Mouse (Mus musculus): ENCODE results near the gene Tmem170. TPM values are rescaled to one million over a fixed set of nuclear protein-coding genes. Genes with fewer than 3 reads are reported as not detected.

The Tmem170 gene
- polyA plus RNA-seq, 1 experiment from 2014 or later, result 5.8 TPM

GRCm38 (mm10) chr8:111820018-111820417, 56.5 kb downstream of the Tmem170 start:
- H3K27me3 ChIP-seq (ENCODE audit: control insufficient read depth, insufficient read depth, low read length), result no peaks in the 10 kb centered on the region
- no peak overlapping the region for H3K4me3 ChIP-seq (ENCODE audit: low read depth, low read length)
- H3K9me3 ChIP-seq (replicated peaks; ENCODE audit: control insufficient read depth, low read length), result no peaks in the 10 kb centered on the region
- ATAC-seq (replicated peaks; ENCODE audit: insufficient number of reproducible peaks, low FRiP score, low TSS enrichment), result no peak
- no peak overlapping the region for H3K27ac ChIP-seq (ENCODE audit: low read depth, low read length)
- H3K4me1 ChIP-seq (ENCODE audit: control insufficient read depth, insufficient read depth, low read length), result peaks cover 7% of the 10 kb centered on the region
- no peak overlapping the region for H3K4me2 ChIP-seq
- no peak overlapping the region for H3K9ac ChIP-seq (ENCODE audit: low read depth, low read length)
- peaks cover 9% of the 10 kb centered on the region for H3K36me3 ChIP-seq (ENCODE audit: control insufficient read depth, insufficient read depth, low read length)
- 81% methylated on average over 12 of the region's 12 CpGs for WGBS (ENCODE audit: insufficient replicate concordance)

GRCm38 (mm10) chr8:111818556-111818955, 58.0 kb downstream of the Tmem170 start:
- Histone ChIP-seq H3K27ac (ENCODE audit: low read depth, low read length) (no peak overlapping the region), H3K9ac (ENCODE audit: low read depth, low read length) (no peak overlapping the region), H3K36me3 (ENCODE audit: control insufficient read depth, insufficient read depth, low read length) (peaks cover 11% of the 10 kb centered on the region), H3K4me3 (ENCODE audit: low read depth, low read length) (no peak overlapping the region), H3K27me3 (ENCODE audit: control insufficient read depth, insufficient read depth, low read length) (no peaks in the 10 kb centered on the region), H3K9me3 (replicated peaks; ENCODE audit: control insufficient read depth, low read length) (no peaks in the 10 kb centered on the region), H3K4me1 (ENCODE audit: control insufficient read depth, insufficient read depth, low read length) (peaks cover 7% of the 10 kb centered on the region), H3K4me2 (no peak overlapping the region)
- WGBS (ENCODE audit: insufficient replicate concordance), result 89% methylated on average over 3 of the region's 3 CpGs
- ATAC-seq (replicated peaks; ENCODE audit: insufficient number of reproducible peaks, low FRiP score, low TSS enrichment), result no peak

- H3K36me3 ChIP-seq (ENCODE audit: control insufficient read depth, insufficient read depth, low read length), result peaks cover 6% of the 10 kb centered on the region
- no peak overlapping the region for H3K9ac ChIP-seq (ENCODE audit: low read depth, low read length)
- ATAC-seq (replicated peaks; ENCODE audit: insufficient number of reproducible peaks, low FRiP score, low TSS enrichment), result no peak
- H3K9me3 ChIP-seq (replicated peaks; ENCODE audit: control insufficient read depth, low read length), result no peaks in the 10 kb centered on the region
- no peak overlapping the region for H3K4me2 ChIP-seq
- H3K4me1 ChIP-seq (ENCODE audit: control insufficient read depth, insufficient read depth, low read length), result peaks cover 7% of the 10 kb centered on the region
- H3K27me3 ChIP-seq (ENCODE audit: control insufficient read depth, insufficient read depth, low read length), result no peaks in the 10 kb centered on the region
- H3K4me3 ChIP-seq (ENCODE audit: low read depth, low read length), result no peak overlapping the region
- 86% methylated on average over 4 of the region's 4 CpGs for WGBS (ENCODE audit: insufficient replicate concordance)
- H3K27ac ChIP-seq (ENCODE audit: low read depth, low read length), result no peak overlapping the region
Measured at GRCm38 (mm10) chr8:111815078-111815477, 61.5 kb downstream of the Tmem170 start.

- peaks cover 5% of the 10 kb centered on the region for H3K4me1 ChIP-seq (ENCODE audit: control insufficient read depth, insufficient read depth, low read length)
- no peaks in the 10 kb centered on the region for H3K27me3 ChIP-seq (ENCODE audit: control insufficient read depth, insufficient read depth, low read length)
- H3K4me3 ChIP-seq (ENCODE audit: low read depth, low read length), result no peak overlapping the region
- no peak overlapping the region for H3K9ac ChIP-seq (ENCODE audit: low read depth, low read length)
- no peak overlapping the region for H3K27ac ChIP-seq (ENCODE audit: low read depth, low read length)
- no peak overlapping the region for H3K4me2 ChIP-seq
- peaks cover 6% of the 10 kb centered on the region; the same call in 1 of the 2 replicates for H3K36me3 ChIP-seq (ENCODE audit: control insufficient read depth, insufficient read depth, low read length)
- no peak for ATAC-seq (replicated peaks; ENCODE audit: insufficient number of reproducible peaks, low FRiP score, low TSS enrichment)
- no peaks in the 10 kb centered on the region for H3K9me3 ChIP-seq (replicated peaks; ENCODE audit: control insufficient read depth, low read length)
- 95% methylated on average over 9 of the region's 9 CpGs for WGBS (ENCODE audit: insufficient replicate concordance)
Measured at GRCm38 (mm10) chr8:111813818-111814217, 62.7 kb downstream of the Tmem170 start.

Other genes starting within 250 kb of the Tmem170 start
- 0.39 and 0.52 TPM in 2 replicates for gene Ldhd, start 246.4 kb downstream of the Tmem170 start, polyA plus RNA-seq (2014; fragmentation: Nextera tagmentation; extraction: Ambion mirVana)
- 16.5 and 18.5 TPM in 2 replicates for gene Zfp1, start 233.3 kb downstream of the Tmem170 start, polyA plus RNA-seq (2014; fragmentation: Nextera tagmentation; extraction: Ambion mirVana)
- not detected in 2 replicates for gene Ctrb1, start 185.7 kb downstream of the Tmem170 start, polyA plus RNA-seq (2014; fragmentation: Nextera tagmentation; extraction: Ambion mirVana)
- 46.6 and 53.8 TPM in 2 replicates for gene Bcar1, start 132.9 kb downstream of the Tmem170 start, polyA plus RNA-seq (2014; fragmentation: Nextera tagmentation; extraction: Ambion mirVana)
- gene Cfdp1, start 22.5 kb downstream of the Tmem170 start, polyA plus RNA-seq (2014; fragmentation: Nextera tagmentation; extraction: Ambion mirVana), result 163 and 173 TPM in 2 replicates
- gene Chst5, start 33.7 kb upstream of the Tmem170 start, polyA plus RNA-seq (2014; fragmentation: Nextera tagmentation; extraction: Ambion mirVana), result 0.99 TPM in 1 of 2 replicates, not detected in the other
- 5.0 and 5.6 TPM in 2 replicates for gene Tmem231, start 57.1 kb upstream of the Tmem170 start, polyA plus RNA-seq (2014; fragmentation: Nextera tagmentation; extraction: Ambion mirVana)
- 177 and 191 TPM in 2 replicates for gene Gabarapl2, start 64.0 kb upstream of the Tmem170 start, polyA plus RNA-seq (2014; fragmentation: Nextera tagmentation; extraction: Ambion mirVana)
- gene Adat1, start 115.6 kb upstream of the Tmem170 start, polyA plus RNA-seq (2014; fragmentation: Nextera tagmentation; extraction: Ambion mirVana), result 6.1 and 7.1 TPM in 2 replicates
- gene Kars, start 134.6 kb upstream of the Tmem170 start, polyA plus RNA-seq (2014; fragmentation: Nextera tagmentation; extraction: Ambion mirVana), result 176 and 181 TPM in 2 replicates
- gene Terf2ip, start 134.6 kb upstream of the Tmem170 start, polyA plus RNA-seq (2014; fragmentation: Nextera tagmentation; extraction: Ambion mirVana), result 16.7 and 18.5 TPM in 2 replicates
- gene Gm6793, start 138.3 kb upstream of the Tmem170 start, polyA plus RNA-seq (2014; fragmentation: Nextera tagmentation; extraction: Ambion mirVana), result 0.37 TPM in 1 of 2 replicates, not detected in the other

All from heart, embryonic 11.5 days (tissue).